Mouse (Mus musculus) adrenal gland, adult 10 weeks (tissue): Measurements from ENCODE around the gene Gm20449. TPM values are rescaled to one million over a fixed set of nuclear protein-coding genes. Genes with fewer than 3 reads are reported as not detected.

Experiments
- polyA plus RNA-seq: library from polyadenylated mRNA; stranded (reverse); fragments of 350-450 nt; fragmentation: Illumina TruSeq; extraction: RNeasy Lipid Tissue Mini Kit (QIAGEN cat#74804); gene quantifications from one replicate; pipeline ENCODE4 v1.2.3, GENCODE M21; 2014; ENCODE audit warnings: low read depth, low replicate concordance

The Gm20449 gene
- polyA plus RNA-seq: 0.35 TPM

GRCm38 (mm10) chr7:41499389-41500049, at the start of gene Gm20449, which contains the start of gene AW146154:
Gm20449 (minus strand) TSS chr7:41499417.
AW146154 (minus strand) TSS chr7:41499890.

DNA sequence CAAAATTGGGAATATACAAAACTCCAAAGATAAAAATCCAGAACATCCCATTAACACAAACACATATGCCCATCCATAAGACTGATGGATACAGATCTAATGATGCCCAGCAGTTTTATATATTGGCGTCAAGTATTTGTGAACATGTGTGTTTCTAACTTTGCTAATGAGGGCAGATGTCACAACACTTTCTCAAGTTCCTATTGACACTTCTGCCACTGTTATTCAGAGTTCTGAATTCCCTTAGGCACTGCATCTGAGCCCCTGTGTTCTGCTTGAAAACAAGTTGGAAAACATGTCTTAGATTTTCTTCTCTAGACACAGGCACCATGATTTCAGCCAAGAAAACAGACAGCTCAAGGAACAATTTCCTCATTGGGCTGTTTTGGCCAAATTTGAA, 50.6 kb downstream of the Gm20449 start, which contains the start of gene Vmn2r57:
Gene Vmn2r57, minus strand, starts transcription at position 101 of the 400 bp plus-strand sequence.

DNA sequence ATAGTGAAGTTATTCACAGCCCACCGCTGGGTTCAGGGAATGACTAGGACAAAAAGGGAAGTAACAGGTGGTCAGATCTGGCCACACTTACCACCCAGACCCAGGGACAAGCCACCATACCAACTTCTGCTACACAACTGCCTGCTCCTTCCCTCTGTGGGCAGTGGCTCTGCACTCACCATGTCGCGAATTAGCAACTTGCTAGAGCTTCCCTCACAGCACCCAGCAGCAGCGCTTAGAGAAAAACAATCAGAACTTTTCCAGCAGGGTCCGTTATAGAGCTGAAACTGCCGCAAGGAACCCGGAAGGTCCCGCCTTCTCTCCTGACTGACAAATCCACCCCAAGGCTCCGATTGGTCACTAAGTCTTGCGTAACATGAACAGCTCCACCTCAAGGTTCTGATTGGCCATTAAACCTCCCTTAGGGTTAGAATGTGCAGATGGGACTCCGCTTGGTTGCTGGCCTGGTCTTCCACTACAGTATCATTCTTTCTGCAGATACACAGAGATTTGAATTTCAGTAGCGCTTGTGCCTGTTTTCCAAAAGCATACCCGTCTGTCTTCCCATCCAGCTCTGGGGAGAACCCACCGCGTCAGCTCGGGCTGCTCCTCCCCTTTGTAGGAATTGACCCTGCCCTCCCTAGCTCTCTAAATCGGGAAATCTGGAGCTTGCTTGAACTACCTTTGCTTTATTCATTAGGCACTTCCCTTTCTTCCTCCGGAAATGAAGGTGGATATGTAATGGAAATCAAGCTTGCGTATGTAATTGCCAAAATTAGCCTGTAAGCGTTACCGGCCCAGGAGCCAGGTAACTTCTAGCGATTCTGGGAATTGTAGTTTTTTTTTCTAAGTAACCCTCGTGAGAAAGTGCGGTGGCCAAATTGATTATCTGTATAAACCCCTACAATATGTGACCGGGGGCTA, 105.9 kb downstream of the Gm20449 start, which contains the start of gene AI987944:
Gene AI987944, minus strand, starts transcription at position 332 of the 924 bp plus-strand sequence.

Other genes with a start within 250 kb of the Gm20449 start
- gene AI987944, start 106.0 kb downstream of the Gm20449 start, polyA plus RNA-seq: 68.5 TPM
- gene Vmn2r57, start 50.7 kb downstream of the Gm20449 start, polyA plus RNA-seq: 1.8 TPM
- 17.4 TPM for gene AW146154, start 473 bp upstream of the Gm20449 start, polyA plus RNA-seq
- gene Gm6871, start 74.2 kb upstream of the Gm20449 start, polyA plus RNA-seq: 0.41 TPM
- gene 2610021A01Rik, start 99.8 kb upstream of the Gm20449 start, polyA plus RNA-seq: 38.0 TPM
- 40.2 TPM for gene Zfp788, start 133.8 kb upstream of the Gm20449 start, polyA plus RNA-seq